Comparison of ENCODE assay signal across 8 mouse cellular contexts in genomic region chr3:105052171-105052936, GRCm38 (mm10). TPM values are rescaled to one million over a fixed set of nuclear protein-coding genes. Genes with fewer than 3 reads are reported as not detected.
DNase-seq lines count a peak whose midpoint lies in the region; ATAC-seq and TF ChIP-seq lines count a peak whose summit lies in the region.

No protein-coding gene starts in this region.

- H3K4me3 ChIP-seq in heart, embryonic 14.5 days (ENCODE audit: control insufficient read depth in 1 of 2, insufficient read depth in 1 of 2, low read depth in 1 of 2, low read length in 2 of 2): peak overlapping the region; percentile 84 to 93
- H3K4me3 ChIP-seq in G1E (ENCODE audit: low read depth, low read length): peak overlapping the region; percentile 23; the same call in 1 of the 2 replicates
- H3K4me3 ChIP-seq in forebrain, embryonic 14.5 days (ENCODE audit: low read depth, low read length): peak overlapping the region; percentile 86
- peak overlapping the region; percentile 96 for H3K4me3 ChIP-seq in macrophage (ENCODE audit: inconsistent target)

- peak overlapping the region; percentile 94 for H3K9ac ChIP-seq in heart, embryonic 14.5 days (ENCODE audit: low read length)
- H3K9ac ChIP-seq in forebrain, embryonic 14.5 days (ENCODE audit: low read length): peak overlapping the region; percentile 91

- peak overlapping the region; percentile 19 to 83 for H3K27ac ChIP-seq in heart, embryonic 14.5 days (replicated peaks in 1 of 2; ENCODE audit: control insufficient read depth in 1 of 2, insufficient read depth in 1 of 2, low read depth in 2 of 2, low read length in 2 of 2)
- H3K27ac ChIP-seq in forebrain, embryonic 14.5 days (ENCODE audit: low read depth, low read length): peak overlapping the region; percentile 90
- peak overlapping the region; percentile 82 for H3K27ac ChIP-seq in macrophage

- peak; percentile 12; the same call in 1 of the 2 replicates for ATAC-seq in heart, embryonic 14.5 days (ENCODE audit: insufficient number of reproducible peaks, insufficient read depth, low FRiP score, low read depth)
- ATAC-seq in G1E (ENCODE audit: extremely low read depth, insufficient number of reproducible peaks, low FRiP score, poor library complexity, severe bottlenecking): no peak
- peak; percentile 73 for ATAC-seq in forebrain, embryonic 14.5 days

- whole genome bisulfite sequencing in heart, embryonic 14.5 days: under 1% methylated on average over 27 of the region's 37 CpGs
- 0% methylated on average over 29 of the region's 37 CpGs for WGBS in forebrain, embryonic 14.5 days
- WGBS in macrophage (ENCODE audit: missing documents): 7% methylated on average over 35 of the region's 37 CpGs

- H3K79me2 ChIP-seq in macrophage (ENCODE audit: inconsistent target): peaks cover 58% of the 10 kb centered on the region

- DNase-seq in heart, postnatal 36 days: no peak
- no peak for DNase-seq in G1E (ENCODE audit: low spot score)
- peak; percentile 49 for DNase-seq in forebrain, embryonic 14.5 days (ENCODE audit: low spot score)
- DNase-seq in gastrocnemius, postnatal 25 days: no peak
- no peak for DNase-seq in urinary bladder, adult 2 months (ENCODE audit: low spot score)
- DNase-seq in frontal cortex, postnatal 10 days (ENCODE audit: low spot score in 2 of 2): no peak

- H3K9me3 ChIP-seq in heart, embryonic 14.5 days (ENCODE audit: control insufficient read depth, low read length): no peaks in the 10 kb centered on the region
- no peaks in the 10 kb centered on the region for H3K9me3 ChIP-seq in G1E (replicated peaks)
- H3K9me3 ChIP-seq in forebrain, embryonic 14.5 days (replicated peaks; ENCODE audit: control insufficient read depth, low read length): no peaks in the 10 kb centered on the region

- intact Hi-C loops in heart, postnatal 36 days (cut with DNase I): no loop called here

- peaks cover 26 to 60% of the 10 kb centered on the region in 2 experiments for H3K4me1 ChIP-seq in heart, embryonic 14.5 days (ENCODE audit: control insufficient read depth in 2 of 2, insufficient read depth in 2 of 2, low read length in 2 of 2)
- H3K4me1 ChIP-seq in G1E (ENCODE audit: insufficient read depth, low read depth, low read length): 0 out of 2 replicates have a peak, but pooled peaks cover 7% of the 10 kb centered on the region
- H3K4me1 ChIP-seq in forebrain, embryonic 14.5 days (ENCODE audit: control insufficient read depth, insufficient read depth, low read length): peaks cover 20% of the 10 kb centered on the region

- TF ChIP-seq CTCF in G1E (IDR thresholded peaks at IDR 0.05; ENCODE audit: low read depth, low read length): no peak

- H3K36me3 ChIP-seq in heart, embryonic 14.5 days (ENCODE audit: control insufficient read depth, insufficient read depth, low read length): no peaks in the 10 kb centered on the region
- H3K36me3 ChIP-seq in G1E (replicated peaks) (no peaks in the 10 kb centered on the region), macrophage (ENCODE audit: inconsistent target) (no peaks in the 10 kb centered on the region)
- H3K36me3 ChIP-seq in forebrain, embryonic 14.5 days (ENCODE audit: control insufficient read depth, insufficient read depth, low read length): no peaks in the 10 kb centered on the region

- peak overlapping the region; percentile 82 for H3K4me2 ChIP-seq in heart, embryonic 14.5 days (ENCODE audit: low read length)
- peak overlapping the region; percentile 74 for H3K4me2 ChIP-seq in forebrain, embryonic 14.5 days (ENCODE audit: low read length)

- no peaks in the 10 kb centered on the region for H3K27me3 ChIP-seq in heart, embryonic 14.5 days (ENCODE audit: control insufficient read depth, insufficient read depth, low read length)
- H3K27me3 ChIP-seq in G1E (ENCODE audit: insufficient read depth, low read length): peaks cover 12% of the 10 kb centered on the region; the same call in 1 of the 2 replicates
- no peaks in the 10 kb centered on the region for H3K27me3 ChIP-seq in forebrain, embryonic 14.5 days (replicated peaks; ENCODE audit: control insufficient read depth, insufficient read depth, low read length)

RNA-seq across cellular contexts. Expression of gene Cttnbp2nl, which starts 0.6 kb away (rescaled TPM):
- polyA plus RNA-seq in heart, embryonic 14.5 days (2014; fragmentation: Nextera tagmentation; extraction: Ambion mirVana): 22.8 and 24.0 TPM in 2 replicates
- total RNA-seq in heart, postnatal 36 days (2021): 10 to 100 TPM; 18.9 to 19.6 TPM
- total RNA-seq in G1E (2014; fragmentation: Nextera tagmentation) (not detected in 2 replicates), G1E (2017) (0.11 and 0.12 TPM in 2 replicates)
- polyA plus RNA-seq in G1E (2012) (0.02 TPM in 1 of 2 replicates, not detected in the other), macrophage (2018) (54.1 to 88.6 TPM (median 71.3 TPM) in 3 replicates)
- 42.8 and 51.3 TPM in 2 replicates for polyA plus RNA-seq in forebrain, embryonic 14.5 days (2014; fragmentation: Nextera tagmentation; extraction: Ambion mirVana)
- total RNA-seq in macrophage (2018; cell fraction: chromatin; rRNA removed): 10 to 100 TPM; 19.6 to 88.4 (median 53.1) TPM
- 10 to 100 TPM; 38.4 to 91.1 (median 57.9) TPM for total RNA-seq in macrophage (2018; cell fraction: cytosol; rRNA removed)
- total RNA-seq in macrophage (2018; cell fraction: nucleus; rRNA removed): 100 to 1,000 TPM in 1 of 26 experiments, 10 to 100 TPM in 25; 33.0 to 102 (median 46.7) TPM
- total RNA-seq in gastrocnemius, postnatal 25 days (2021): 1 to 10 TPM; 5.1 to 5.6 TPM
- polyA plus RNA-seq in urinary bladder, adult 2 months (2012; rRNA removed): 4.0 and 7.9 TPM in 2 replicates

RNA-seq across cellular contexts. Expression of gene 4930564D02Rik, which starts 14.3 kb away (rescaled TPM):
- polyA plus RNA-seq in heart, embryonic 14.5 days (2014; fragmentation: Nextera tagmentation; extraction: Ambion mirVana): not detected in 2 replicates
- not detected for total RNA-seq in heart, postnatal 36 days (2021)
- not detected in 2 replicates for total RNA-seq in G1E (2014; fragmentation: Nextera tagmentation)
- not detected in 2 replicates for total RNA-seq in G1E (2017)
- not detected in 2 replicates for polyA plus RNA-seq in G1E (2012)
- not detected in 2 replicates for polyA plus RNA-seq in forebrain, embryonic 14.5 days (2014; fragmentation: Nextera tagmentation; extraction: Ambion mirVana)
- not detected for total RNA-seq in macrophage (2018; cell fraction: chromatin; rRNA removed)
- not detected for total RNA-seq in macrophage (2018; cell fraction: cytosol; rRNA removed)
- total RNA-seq in macrophage (2018; cell fraction: nucleus; rRNA removed): under 1 TPM in 1 of 26 experiments, not detected in 25; 0.97 TPM
- not detected in 3 replicates for polyA plus RNA-seq in macrophage (2018)
- not detected for total RNA-seq in gastrocnemius, postnatal 25 days (2021)
- polyA plus RNA-seq in urinary bladder, adult 2 months (2012; rRNA removed): not detected in 2 replicates

Comparison
In these comparisons a context has a peak if more than half of its experiments do, and no peak if none do; other contexts are left out.
1. H3K4me3 ChIP-seq: peak in every context shown above with its lines; median percentile 96 in macrophage; 88 in heart, embryonic 14.5 days; 86 in forebrain, embryonic 14.5 days; 23 in G1E.